Mouse (Mus musculus): Measurements from ENCODE around the gene Ephb6.
A peak's percentile ranks its signal among the peaks of the same experiment; 100 is the strongest.
"Not testable (repeated sequence)": the region's sequence is repeated elsewhere in the genome, so short reads cannot be mapped to it uniquely, and the experiment has no call there.

Gene Ephb6

GRCm38 (mm10) chr6:41605061-41605793 is at the start of gene Ephb6:
Gene Ephb6, plus strand, starts transcription at chr6:41605482.
- DNase-seq (ENCODE audit: low spot score in 2 of 2): peak in 1 of 2 experiments; percentile 68

- DNase-seq (ENCODE audit: low spot score in 2 of 2): no peak
Observed at GRCm38 (mm10) chr6:41556389-41556788, 48.9 kb upstream of the Ephb6 start.

GRCm38 (mm10) chr6:41557468-41557867 is 47.8 kb upstream of the Ephb6 start:
- DNase-seq (ENCODE audit: low spot score in 2 of 2): no peak

GRCm38 (mm10) chr6:41558271-41558670 is 47.0 kb upstream of the Ephb6 start:
- DNase-seq (ENCODE audit: low spot score in 2 of 2): no peak

- DNase-seq (ENCODE audit: low spot score in 2 of 2): no peak
Observed at GRCm38 (mm10) chr6:41559331-41559730, 46.0 kb upstream of the Ephb6 start.

- no peak for DNase-seq (ENCODE audit: low spot score in 2 of 2)
Observed at GRCm38 (mm10) chr6:41560273-41560672, 45.0 kb upstream of the Ephb6 start.

- no peak for DNase-seq (ENCODE audit: low spot score in 2 of 2)
Observed at GRCm38 (mm10) chr6:41562598-41562997, 42.7 kb upstream of the Ephb6 start.

- DNase-seq (ENCODE audit: low spot score in 2 of 2): not testable (repeated sequence)
Observed at GRCm38 (mm10) chr6:41563104-41563951, 42.0 kb upstream of the Ephb6 start.

GRCm38 (mm10) chr6:41565261-41565660 is 40.0 kb upstream of the Ephb6 start:
- DNase-seq (ENCODE audit: low spot score in 2 of 2): no peak

GRCm38 (mm10) chr6:41566965-41567364 is 38.3 kb upstream of the Ephb6 start:
- DNase-seq (ENCODE audit: low spot score in 2 of 2): no peak

- DNase-seq (ENCODE audit: low spot score in 2 of 2): no peak
Observed at GRCm38 (mm10) chr6:41569078-41569477, 36.2 kb upstream of the Ephb6 start.

- DNase-seq (ENCODE audit: low spot score in 2 of 2): no peak
Observed at GRCm38 (mm10) chr6:41576526-41577097, 28.7 kb upstream of the Ephb6 start.

- DNase-seq (ENCODE audit: low spot score in 2 of 2): no peak
Observed at GRCm38 (mm10) chr6:41577297-41577696, 28.0 kb upstream of the Ephb6 start.

- DNase-seq (ENCODE audit: low spot score in 2 of 2): no peak
Observed at GRCm38 (mm10) chr6:41581295-41581694, 24.0 kb upstream of the Ephb6 start.

GRCm38 (mm10) chr6:41582189-41582588 is 23.1 kb upstream of the Ephb6 start:
- no peak for DNase-seq (ENCODE audit: low spot score in 2 of 2)

- no peak for DNase-seq (ENCODE audit: low spot score in 2 of 2)
Observed at GRCm38 (mm10) chr6:41604401-41605050, 756 bp upstream of the Ephb6 start.

GRCm38 (mm10) chr6:41605794-41606104 is 467 bp downstream of the Ephb6 start:
- no peak for DNase-seq (ENCODE audit: low spot score in 2 of 2)

GRCm38 (mm10) chr6:41606214-41606613 is 932 bp downstream of the Ephb6 start:
- DNase-seq (ENCODE audit: low spot score in 2 of 2): no peak

- no peak for DNase-seq (ENCODE audit: low spot score in 2 of 2)
Observed at GRCm38 (mm10) chr6:41607637-41608036, 2.4 kb downstream of the Ephb6 start.

- DNase-seq (ENCODE audit: low spot score in 2 of 2): no peak
Observed at GRCm38 (mm10) chr6:41620173-41620798, 15.0 kb downstream of the Ephb6 start.

- DNase-seq (ENCODE audit: low spot score in 2 of 2): no peak
Observed at GRCm38 (mm10) chr6:41621241-41621990, 16.1 kb downstream of the Ephb6 start.

Measured in frontal cortex, postnatal 10 days (tissue).